Mouse (Mus musculus) megakaryocyte, adult 5-6 weeks (primary cell): ENCODE measurements around the gene Cd7. TPM values are rescaled to one million over a fixed set of nuclear protein-coding genes. Genes with fewer than 3 reads are reported as not detected.
"Not testable (repeated sequence)": the region's sequence is repeated elsewhere in the genome, so short reads cannot be mapped to it uniquely, and the experiment has no call there.

Source experiments
- ATAC-seq: 2 replicates; pipeline ENCODE4 v1.8.0; 2016; ENCODE audit warnings: mild to moderate bottlenecking, inconsistent platforms; ENCODE audit not compliant: poor library complexity, severe bottlenecking
- total RNA-seq, 2 experiments: library from RNA; stranded (forward) in 1 of 2; stranded (reverse) in 1 of 2; fragments of 153-499, 151-499 nt in 1 of 2; fragments of 221-1000, 200-1000 nt in 1 of 2; gene quantifications; 2 replicates each; pipeline versions ENCODE4 v1.2.3 to v1.2.4; 2015 to 2017

Gene Cd7
- total RNA-seq (2015) (52.3 and 53.9 TPM in 2 replicates), total RNA-seq (2017) (14.8 and 17.3 TPM in 2 replicates)

GRCm38 (mm10) chr11:121039302-121039701 is at the start of gene Cd7:
Gene Cd7, minus strand, starts transcription at chr11:121039418.
- ATAC-seq: peak; percentile 53

GRCm38 (mm10) chr11:121088997-121089396 is 49.8 kb upstream of the Cd7 start:
- ATAC-seq: no peak

GRCm38 (mm10) chr11:121086296-121086695 is 47.1 kb upstream of the Cd7 start:
- ATAC-seq: no peak

GRCm38 (mm10) chr11:121085181-121085580 is 46.0 kb upstream of the Cd7 start:
- no peak for ATAC-seq

- peak; percentile 72 for ATAC-seq
Observed at GRCm38 (mm10) chr11:121082857-121083500, 43.8 kb upstream of the Cd7 start.

GRCm38 (mm10) chr11:121082250-121082649 is 43.0 kb upstream of the Cd7 start:
- ATAC-seq: peak; percentile 67

- ATAC-seq: no peak
Observed at GRCm38 (mm10) chr11:121081120-121081519, 41.9 kb upstream of the Cd7 start, which contains the start of gene Sectm1a. Gene Sectm1a, minus strand, starts transcription at chr11:121081220.

GRCm38 (mm10) chr11:121080330-121080729 is 41.1 kb upstream of the Cd7 start:
- no peak for ATAC-seq

- 0 out of 2 replicates have a peak, but pooled peaks have one; percentile 24 for ATAC-seq
Observed at GRCm38 (mm10) chr11:121075655-121076054, 36.4 kb upstream of the Cd7 start.

- not testable (repeated sequence) for ATAC-seq
Observed at GRCm38 (mm10) chr11:121069662-121070061, 30.4 kb upstream of the Cd7 start.

GRCm38 (mm10) chr11:121067895-121068294 is 28.7 kb upstream of the Cd7 start:
- ATAC-seq: no peak

- ATAC-seq: no peak
Observed at GRCm38 (mm10) chr11:121064197-121064596, 25.0 kb upstream of the Cd7 start.

- no peak for ATAC-seq
Observed at GRCm38 (mm10) chr11:121063379-121063778, 24.2 kb upstream of the Cd7 start, which contains the start of gene Sectm1b. Gene Sectm1b, minus strand, starts transcription at chr11:121063569.

- no peak for ATAC-seq
Observed at GRCm38 (mm10) chr11:121061615-121062014, 22.4 kb upstream of the Cd7 start.

- not testable (repeated sequence) for ATAC-seq
Observed at GRCm38 (mm10) chr11:121060401-121061067, 21.3 kb upstream of the Cd7 start.

GRCm38 (mm10) chr11:121059471-121059870 is 20.3 kb upstream of the Cd7 start:
- no peak for ATAC-seq

- ATAC-seq: no peak
Observed at GRCm38 (mm10) chr11:121058956-121059355, 19.7 kb upstream of the Cd7 start.

GRCm38 (mm10) chr11:121058122-121058521 is 18.9 kb upstream of the Cd7 start:
- no peak for ATAC-seq

GRCm38 (mm10) chr11:121056536-121057236 is 17.5 kb upstream of the Cd7 start:
- ATAC-seq: peak; percentile 64

GRCm38 (mm10) chr11:121053536-121053935 is 14.3 kb upstream of the Cd7 start:
- peak; percentile 95 for ATAC-seq

GRCm38 (mm10) chr11:121052387-121052786 is 13.2 kb upstream of the Cd7 start:
- no peak for ATAC-seq

GRCm38 (mm10) chr11:121051793-121052192 is 12.6 kb upstream of the Cd7 start:
- ATAC-seq: no peak
